Mouse (Mus musculus) megakaryocyte, embryonic 14.5 days (primary cell): ENCODE measurements around the gene Gm13272. TPM values are rescaled to one million over a fixed set of nuclear protein-coding genes. Genes with fewer than 3 reads are reported as not detected.
"Not testable (repeated sequence)": the region's sequence is repeated elsewhere in the genome, so short reads cannot be mapped to it uniquely, and the experiment has no call there.

Source experiments
- H3K27me3 ChIP-seq: replicated peaks from 2 replicates; pipeline ENCODE3; 2012; ENCODE audit warnings: inconsistent platforms
- H3K36me3 ChIP-seq: replicated peaks from 2 replicates; pipeline ENCODE3; 2012; ENCODE audit warnings: low read length, inconsistent platforms, mixed read lengths
- H3K4me1 ChIP-seq: 2 replicates; pipeline ENCODE4 v1.6.1; 2012; ENCODE audit warnings: inconsistent platforms
- H3K4me3 ChIP-seq: replicated peaks from 2 replicates; pipeline ENCODE3; 2012; ENCODE audit warnings: moderate library complexity, mild to moderate bottlenecking, inconsistent platforms
- H3K9me3 ChIP-seq: 2 replicates; pipeline ENCODE4 v1.6.1; 2012; ENCODE audit warnings: inconsistent platforms
- polyA plus RNA-seq: library from polyadenylated mRNA; stranded (reverse); fragments of >175 nt; gene quantifications from 2 replicates; pipeline ENCODE4 v1.2.3, GENCODE M21; 2012; ENCODE audit warnings: low replicate concordance; ENCODE audit not compliant: insufficient read depth

Gm13272 gene
- polyA plus RNA-seq, 1 experiment, result not detected

- H3K4me3 ChIP-seq, H3K36me3 ChIP-seq, H3K4me1 ChIP-seq, H3K27me3 ChIP-seq, H3K9me3 ChIP-seq: not testable (repeated sequence)
Measured at GRCm38 (mm10) chr4:88762341-88762740, 17.3 kb upstream of the Gm13272 start.

- not testable (repeated sequence) for H3K36me3 ChIP-seq, H3K9me3 ChIP-seq, H3K4me3 ChIP-seq, H3K4me1 ChIP-seq, H3K27me3 ChIP-seq
Measured at GRCm38 (mm10) chr4:88763384-88764018, 16.1 kb upstream of the Gm13272 start.

GRCm38 (mm10) chr4:88773534-88773933 is 6.1 kb upstream of the Gm13272 start, which contains the start of gene Gm13290:
Gene Gm13290 (plus strand): TSS chr4:88773834.
- H3K36me3 ChIP-seq, H3K4me1 ChIP-seq, H3K27me3 ChIP-seq, H3K4me3 ChIP-seq, H3K9me3 ChIP-seq: not testable (repeated sequence)

- not testable (repeated sequence) for H3K4me3 ChIP-seq, H3K4me1 ChIP-seq, H3K9me3 ChIP-seq, H3K27me3 ChIP-seq, H3K36me3 ChIP-seq
Measured at GRCm38 (mm10) chr4:88776622-88777021, 3.0 kb upstream of the Gm13272 start, which contains the start of gene Gm13289. Gene Gm13289 (plus strand): TSS chr4:88776922.

GRCm38 (mm10) chr4:88780320-88780719 is 670 bp downstream of the Gm13272 start:
- not testable (repeated sequence) for H3K27me3 ChIP-seq, H3K4me1 ChIP-seq, H3K9me3 ChIP-seq, H3K4me3 ChIP-seq, H3K36me3 ChIP-seq

- not testable (repeated sequence) for H3K27me3 ChIP-seq, H3K36me3 ChIP-seq, H3K4me3 ChIP-seq, H3K9me3 ChIP-seq, H3K4me1 ChIP-seq
Measured at GRCm38 (mm10) chr4:88781831-88782230, 2.2 kb downstream of the Gm13272 start, which contains the start of gene Ifnz. Gene Ifnz (plus strand): TSS chr4:88782131.

GRCm38 (mm10) chr4:88782335-88782734 is 2.7 kb downstream of the Gm13272 start:
- not testable (repeated sequence) for H3K27me3 ChIP-seq, H3K36me3 ChIP-seq, H3K4me3 ChIP-seq, H3K4me1 ChIP-seq, H3K9me3 ChIP-seq

GRCm38 (mm10) chr4:88785409-88785808 is 5.8 kb downstream of the Gm13272 start, which contains the start of gene Gm13276:
Gene Gm13276 (plus strand): TSS chr4:88785709.
- H3K4me3 ChIP-seq, H3K36me3 ChIP-seq: not testable (repeated sequence)

GRCm38 (mm10) chr4:88788402-88788801 is 8.8 kb downstream of the Gm13272 start, which contains the start of gene Gm13277:
Gene Gm13277 (plus strand): TSS chr4:88788632.
- not testable (repeated sequence) for H3K36me3 ChIP-seq, H3K4me1 ChIP-seq, H3K27me3 ChIP-seq, H3K9me3 ChIP-seq, H3K4me3 ChIP-seq

More at GRCm38 (mm10) chr4:88785409-88785808, 5.8 kb downstream of the Gm13272 start, which contains the start of gene Gm13276:
- not testable (repeated sequence) for H3K9me3 ChIP-seq, H3K4me1 ChIP-seq, H3K27me3 ChIP-seq

- H3K9me3 ChIP-seq, H3K27me3 ChIP-seq, H3K36me3 ChIP-seq, H3K4me3 ChIP-seq, H3K4me1 ChIP-seq: not testable (repeated sequence)
Measured at GRCm38 (mm10) chr4:88791250-88791649, 11.6 kb downstream of the Gm13272 start, which contains the start of gene Gm13278. Gene Gm13278 (plus strand): TSS chr4:88791550.

- not testable (repeated sequence) for H3K9me3 ChIP-seq, H3K27me3 ChIP-seq, H3K36me3 ChIP-seq
Measured at GRCm38 (mm10) chr4:88793936-88794675, 14.5 kb downstream of the Gm13272 start, which contains the start of gene Gm13275. Gene Gm13275 (plus strand): TSS chr4:88794487.

GRCm38 (mm10) chr4:88797097-88797496 is 17.4 kb downstream of the Gm13272 start, which contains the start of gene Gm13279:
Gene Gm13279 (plus strand): TSS chr4:88797397.
- not testable (repeated sequence) for H3K36me3 ChIP-seq, H3K9me3 ChIP-seq, H3K4me1 ChIP-seq, H3K4me3 ChIP-seq, H3K27me3 ChIP-seq

More at GRCm38 (mm10) chr4:88793936-88794675, 14.5 kb downstream of the Gm13272 start, which contains the start of gene Gm13275:
- not testable (repeated sequence) for H3K4me1 ChIP-seq, H3K4me3 ChIP-seq

GRCm38 (mm10) chr4:88799365-88799764 is 19.7 kb downstream of the Gm13272 start, which contains the start of gene Gm13285:
Gene Gm13285 (plus strand): TSS chr4:88799665.
- H3K36me3 ChIP-seq, H3K27me3 ChIP-seq, H3K4me3 ChIP-seq, H3K4me1 ChIP-seq, H3K9me3 ChIP-seq: not testable (repeated sequence)

- not testable (repeated sequence) for H3K27me3 ChIP-seq, H3K9me3 ChIP-seq, H3K4me3 ChIP-seq, H3K36me3 ChIP-seq, H3K4me1 ChIP-seq
Measured at GRCm38 (mm10) chr4:88802954-88803353, 23.3 kb downstream of the Gm13272 start, which contains the start of gene Gm13287. Gene Gm13287 (plus strand): TSS chr4:88803254.

- H3K4me3 ChIP-seq, H3K36me3 ChIP-seq, H3K4me1 ChIP-seq, H3K27me3 ChIP-seq, H3K9me3 ChIP-seq: not testable (repeated sequence)
Measured at GRCm38 (mm10) chr4:88805231-88805630, 25.6 kb downstream of the Gm13272 start, which contains the start of gene Gm13288. Gene Gm13288 (plus strand): TSS chr4:88805531.

GRCm38 (mm10) chr4:88805761-88806160 is 26.1 kb downstream of the Gm13272 start:
- H3K9me3 ChIP-seq, H3K4me3 ChIP-seq, H3K4me1 ChIP-seq, H3K36me3 ChIP-seq, H3K27me3 ChIP-seq: not testable (repeated sequence)
